Mouse (Mus musculus) lung, postnatal 14 days (tissue): ENCODE measurements around the gene Unk.
A peak's percentile ranks its signal among the peaks of the same experiment; 100 is the strongest.
"Not testable (repeated sequence)": the region's sequence is repeated elsewhere in the genome, so short reads cannot be mapped to it uniquely, and the experiment has no call there.

Source experiments
- DNase-seq: peaks from one replicate; pipeline ENCODE4 v3.0.0; 2021

Unk gene

DNA sequence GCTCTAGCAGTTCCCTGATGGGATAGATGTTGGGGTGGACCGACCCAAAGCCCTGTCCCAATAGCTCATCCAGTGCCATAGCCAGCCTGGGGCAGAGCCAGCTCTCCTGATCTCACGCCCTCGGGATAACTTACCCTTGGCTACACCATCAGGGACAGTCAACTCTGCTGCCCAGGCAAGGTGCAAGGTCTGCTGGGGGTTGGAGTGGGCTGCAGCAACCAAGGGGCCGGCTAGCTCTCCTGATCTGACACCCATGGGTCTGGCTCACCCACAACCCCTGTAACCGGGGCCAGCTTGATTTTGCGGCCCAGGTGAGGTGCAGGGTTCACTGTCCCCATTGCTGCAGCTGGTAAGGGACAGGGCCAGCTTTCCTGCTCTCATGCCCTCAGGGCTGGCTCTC lies 61.5 kb downstream of the Unk start:
- no peak for DNase-seq

DNA sequence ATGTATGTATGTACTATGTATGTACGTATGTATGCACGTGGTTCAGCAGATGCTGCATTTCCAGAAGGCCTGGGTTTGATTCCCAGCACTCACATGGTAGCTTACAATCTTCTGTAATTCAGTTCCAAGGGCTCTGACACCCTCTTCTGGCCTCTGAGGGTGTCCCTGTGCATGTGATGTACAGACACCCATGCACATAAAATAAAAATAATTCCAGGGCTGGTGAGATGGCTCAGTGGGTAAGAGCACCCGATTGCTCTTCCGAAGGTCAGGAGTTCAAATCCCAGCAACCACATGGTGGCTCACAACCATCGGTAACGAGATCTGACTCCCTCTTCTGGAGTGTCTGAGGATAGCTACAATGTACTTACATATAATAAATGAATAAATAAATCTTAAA lies 62.8 kb downstream of the Unk start:
- not testable (repeated sequence) for DNase-seq

DNA sequence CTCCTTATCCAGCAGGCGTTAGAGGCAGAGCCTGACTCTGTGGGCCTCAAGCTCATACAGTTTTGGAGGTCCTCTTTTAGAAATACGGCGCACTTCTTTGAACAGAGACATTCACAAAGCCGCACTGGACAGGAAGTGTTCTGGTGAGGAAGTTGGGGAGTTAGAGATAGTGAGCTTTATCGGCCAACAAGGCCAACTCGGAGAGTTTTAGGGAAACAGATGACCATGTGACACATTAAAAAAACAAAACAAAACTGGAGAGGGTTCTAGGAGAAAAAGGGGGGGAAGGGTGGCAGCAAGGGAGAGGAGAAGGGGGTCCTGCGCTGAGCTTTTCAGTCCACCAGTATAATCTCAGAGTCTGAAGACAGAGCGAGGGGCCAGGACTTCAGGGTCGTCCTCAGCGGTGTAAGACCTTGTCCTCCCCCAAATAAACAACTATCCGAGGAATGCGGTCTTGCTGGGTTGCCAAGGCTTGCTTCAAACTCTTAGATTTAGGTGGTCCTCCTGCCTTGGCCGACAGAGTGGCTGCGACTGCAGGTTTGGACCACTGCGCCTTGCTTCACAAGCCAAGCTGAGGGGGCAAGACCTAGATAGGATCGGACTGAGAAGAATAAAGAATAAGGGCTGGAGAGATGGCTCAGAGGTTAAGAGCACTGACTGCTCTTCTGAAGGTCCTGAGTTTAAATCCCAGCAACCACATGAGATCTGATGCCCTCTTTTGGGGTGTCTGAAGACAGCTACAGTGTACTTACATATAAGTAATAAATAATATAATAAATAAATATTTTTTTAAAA lies 63.8 kb downstream of the Unk start:
- no peak for DNase-seq

DNA sequence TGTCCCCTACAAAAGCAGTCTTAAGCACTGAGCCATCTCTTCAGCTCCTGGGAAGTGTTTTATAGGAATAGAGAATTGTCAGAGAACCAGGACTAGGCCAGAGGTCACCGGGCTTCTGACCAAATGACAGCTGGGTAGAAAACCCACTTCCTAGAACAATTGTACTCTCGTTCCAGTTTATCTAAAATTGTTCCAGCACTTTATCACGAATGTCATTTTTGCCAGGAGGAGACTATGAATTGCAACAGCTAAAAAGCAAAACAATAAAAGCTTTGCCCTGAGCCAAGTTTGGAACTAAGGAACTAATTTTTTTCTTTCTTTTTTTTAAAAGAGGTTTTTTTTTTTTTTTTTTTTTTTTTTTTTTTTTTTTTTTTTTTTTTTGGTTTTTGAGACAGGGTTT lies 65.5 kb downstream of the Unk start:
- peak; percentile 71 for DNase-seq

DNA sequence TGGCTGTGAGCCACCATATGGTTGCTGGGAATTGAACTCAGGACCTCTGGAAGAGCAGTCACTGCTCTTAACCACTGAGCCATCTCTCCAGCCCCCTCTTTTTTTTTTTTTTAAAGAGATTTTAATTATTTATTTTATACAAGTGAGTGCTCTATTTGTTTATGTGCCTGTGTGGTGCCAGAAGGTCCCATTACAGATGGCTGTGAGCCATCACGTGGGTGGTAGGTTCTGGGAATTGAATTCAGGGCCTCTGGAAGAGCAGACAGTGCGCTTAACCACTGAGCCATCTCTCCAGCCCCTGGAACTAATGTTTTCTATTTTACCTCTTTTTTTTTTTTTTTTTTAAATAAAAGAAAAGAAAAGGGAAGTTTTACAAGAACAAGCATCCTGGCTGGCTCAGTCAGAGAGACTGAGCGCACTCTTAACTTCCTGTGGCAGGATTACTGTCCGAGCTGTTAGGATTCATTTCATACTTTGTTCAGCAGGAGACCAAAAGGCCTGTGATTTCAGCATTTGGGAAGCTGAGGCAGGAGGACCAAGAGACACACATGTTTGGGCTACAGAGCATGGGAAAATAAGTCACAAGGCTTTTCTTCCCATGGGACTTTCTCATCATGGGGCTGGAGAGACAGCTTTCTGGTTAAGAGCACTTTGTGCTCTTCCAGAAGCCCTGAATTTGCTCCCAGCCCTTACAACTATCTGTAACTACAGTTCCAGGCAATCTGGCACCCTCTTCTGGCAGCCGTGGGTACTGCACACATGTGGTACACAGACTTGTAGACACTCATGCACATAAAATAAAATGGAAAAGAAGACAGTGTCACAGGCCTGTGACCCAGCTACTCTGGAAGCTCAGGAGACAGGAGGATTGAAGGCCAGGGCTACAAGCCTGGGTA lies 66.3 kb downstream of the Unk start:
- DNase-seq, result no peak

DNA sequence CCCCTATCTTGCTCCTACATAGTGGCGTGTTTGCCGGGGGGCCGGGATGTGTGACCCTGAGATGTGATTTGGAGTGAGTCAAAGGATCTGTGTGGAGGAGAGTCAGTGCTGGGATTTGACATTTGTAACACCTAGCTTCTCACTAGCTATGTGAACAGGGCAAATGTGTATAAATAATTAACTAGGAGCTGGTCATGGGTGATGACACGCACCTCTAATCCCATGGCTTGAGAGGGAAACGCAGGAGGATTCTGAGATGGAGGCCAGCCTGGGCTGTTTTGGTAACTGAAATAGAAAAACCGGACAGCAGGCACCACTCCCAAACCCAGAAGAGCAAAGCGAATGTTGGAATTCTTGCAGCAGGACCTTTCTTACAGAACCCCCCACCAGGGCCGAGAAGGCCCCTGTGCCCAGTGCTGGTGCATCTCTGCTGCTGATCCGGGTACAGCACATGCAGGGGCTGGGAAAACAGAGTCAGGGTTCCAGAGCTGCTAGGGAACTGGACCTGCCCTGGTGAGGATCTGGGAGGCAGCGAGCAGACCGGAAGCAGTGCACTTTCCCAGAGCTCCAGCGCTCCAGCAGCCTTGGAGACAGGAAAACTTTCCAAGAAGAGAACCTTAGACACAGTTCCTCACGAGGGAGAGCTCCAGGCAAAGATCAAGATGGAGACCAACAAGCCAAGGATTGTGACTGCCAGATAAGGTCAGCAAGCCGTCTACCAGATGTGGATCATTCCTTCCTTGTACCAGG lies 68.8 kb downstream of the Unk start:
- DNase-seq, result no peak

DNA sequence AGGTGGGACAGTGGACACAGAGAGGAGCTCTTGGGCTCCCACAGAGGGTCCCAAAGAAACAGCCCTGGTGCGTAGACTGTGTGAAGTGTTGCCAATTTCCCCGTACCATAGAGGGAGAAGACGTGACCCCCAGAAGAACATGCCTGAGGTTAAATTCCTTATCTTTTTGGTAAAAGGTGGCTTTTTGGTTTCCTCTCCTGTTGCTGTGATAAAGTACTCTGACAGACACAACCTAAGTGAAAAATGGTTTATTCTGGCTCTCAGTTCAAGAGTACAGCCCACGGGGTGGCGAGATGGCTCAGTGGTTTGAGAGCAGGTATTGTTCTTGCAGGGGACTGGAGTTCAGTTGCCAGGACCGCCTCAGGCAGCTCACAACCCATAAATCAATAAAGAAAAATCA lies 69.3 kb downstream of the Unk start:
- no peak for DNase-seq

DNA sequence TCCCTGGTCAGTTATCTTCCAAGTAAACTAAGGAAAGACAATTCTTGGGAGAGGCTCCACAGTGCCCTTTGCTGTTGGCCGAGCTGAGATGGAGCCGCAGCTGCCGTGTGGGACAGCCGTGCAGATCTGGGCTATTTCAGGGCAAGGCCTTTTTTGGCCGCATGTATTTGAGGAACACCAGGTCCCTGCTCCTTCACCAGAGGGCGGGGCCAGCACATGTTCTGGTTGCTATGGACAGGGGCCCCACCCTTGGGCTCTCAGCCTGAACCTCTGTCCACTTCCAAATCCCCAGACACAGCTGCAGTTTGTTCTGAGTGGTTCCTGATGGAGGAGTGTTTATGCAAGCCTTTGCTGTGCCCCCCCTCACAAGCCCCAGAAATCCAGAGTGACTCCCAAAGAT lies 70.3 kb downstream of the Unk start:
- DNase-seq, result peak; percentile 68

DNA sequence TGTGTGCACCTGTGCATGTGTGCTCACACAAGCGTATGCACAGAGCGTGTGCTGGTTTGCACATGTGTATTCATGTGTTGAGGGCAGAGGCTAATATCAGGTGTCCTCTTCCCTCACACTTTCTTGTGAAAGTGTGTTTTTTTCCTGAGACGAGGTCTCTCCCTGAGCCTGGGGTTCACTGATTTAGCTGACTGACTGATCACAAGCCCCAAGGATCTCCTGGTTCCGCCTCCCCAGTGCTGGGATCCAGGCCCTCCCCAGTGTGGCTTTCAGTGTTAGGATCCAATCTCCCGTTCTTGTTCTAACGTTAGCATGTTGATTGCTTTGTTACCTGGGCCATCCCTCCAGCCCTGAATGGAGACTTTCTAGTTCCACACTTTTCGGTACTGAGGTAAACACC lies 70.7 kb downstream of the Unk start:
- DNase-seq, result no peak

DNA sequence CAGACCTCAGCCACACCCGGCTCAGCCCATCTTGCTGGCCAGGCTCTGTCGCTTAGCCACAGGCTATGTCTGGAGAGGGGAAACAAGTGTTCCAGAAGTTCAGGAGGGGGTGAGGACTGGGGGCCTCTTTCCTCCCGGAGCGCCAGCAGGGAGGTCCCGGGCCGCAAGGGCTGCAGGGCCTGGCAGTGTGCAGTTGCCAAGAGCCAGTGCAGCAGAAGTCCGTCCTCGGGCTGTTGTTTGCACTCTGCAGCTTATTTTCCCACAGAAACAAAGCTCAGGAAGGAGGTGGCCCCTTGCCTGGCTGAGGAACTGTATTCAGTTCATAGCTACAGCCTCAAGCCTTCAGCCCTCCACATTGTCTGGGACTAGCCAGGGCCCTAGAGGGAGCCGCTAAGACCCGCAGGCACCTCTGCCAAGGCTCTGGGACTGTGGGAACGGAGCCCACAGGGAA lies 71.8 kb downstream of the Unk start:
- DNase-seq, result peak; percentile 59

DNA sequence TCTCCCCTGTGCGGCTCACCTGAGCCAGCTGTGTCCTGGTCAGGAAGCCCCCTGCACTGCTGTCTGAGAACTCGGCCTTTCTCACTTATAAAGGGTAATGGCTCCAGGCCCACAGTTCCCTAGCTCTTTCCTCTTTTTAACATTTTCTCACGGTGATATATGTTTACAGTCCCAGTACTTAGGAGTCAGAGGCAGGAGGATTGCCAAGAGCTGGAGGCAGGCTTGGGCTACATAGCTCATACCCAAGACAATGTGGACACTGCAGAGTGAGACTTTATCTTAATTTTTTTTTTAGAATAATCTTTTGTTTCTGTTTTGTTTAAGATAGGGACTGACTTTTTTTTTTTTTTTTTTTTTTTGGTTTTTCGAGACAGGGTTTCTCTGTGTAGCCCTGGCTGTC lies 72.3 kb downstream of the Unk start:
- DNase-seq, result no peak

DNA sequence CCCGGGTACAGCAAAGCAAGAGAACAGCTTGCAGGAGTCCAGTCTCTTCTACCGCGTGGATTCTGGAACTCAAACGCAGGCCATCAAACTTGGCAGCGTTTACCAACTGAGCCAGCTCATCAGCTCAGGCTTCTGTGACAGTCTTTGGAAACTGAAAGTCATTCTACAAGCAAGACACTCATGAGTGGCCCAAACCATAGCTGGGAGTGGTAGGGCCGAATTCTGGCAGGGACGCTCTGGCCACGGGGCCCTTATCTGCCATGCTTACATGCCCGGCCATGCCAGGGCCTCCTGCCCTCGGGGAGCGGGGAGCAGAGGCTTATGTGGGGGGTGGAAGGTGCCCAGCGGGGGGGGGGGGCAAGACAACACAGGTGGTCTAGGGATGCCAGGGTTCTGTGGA lies 73.5 kb downstream of the Unk start:
- no peak for DNase-seq

DNA sequence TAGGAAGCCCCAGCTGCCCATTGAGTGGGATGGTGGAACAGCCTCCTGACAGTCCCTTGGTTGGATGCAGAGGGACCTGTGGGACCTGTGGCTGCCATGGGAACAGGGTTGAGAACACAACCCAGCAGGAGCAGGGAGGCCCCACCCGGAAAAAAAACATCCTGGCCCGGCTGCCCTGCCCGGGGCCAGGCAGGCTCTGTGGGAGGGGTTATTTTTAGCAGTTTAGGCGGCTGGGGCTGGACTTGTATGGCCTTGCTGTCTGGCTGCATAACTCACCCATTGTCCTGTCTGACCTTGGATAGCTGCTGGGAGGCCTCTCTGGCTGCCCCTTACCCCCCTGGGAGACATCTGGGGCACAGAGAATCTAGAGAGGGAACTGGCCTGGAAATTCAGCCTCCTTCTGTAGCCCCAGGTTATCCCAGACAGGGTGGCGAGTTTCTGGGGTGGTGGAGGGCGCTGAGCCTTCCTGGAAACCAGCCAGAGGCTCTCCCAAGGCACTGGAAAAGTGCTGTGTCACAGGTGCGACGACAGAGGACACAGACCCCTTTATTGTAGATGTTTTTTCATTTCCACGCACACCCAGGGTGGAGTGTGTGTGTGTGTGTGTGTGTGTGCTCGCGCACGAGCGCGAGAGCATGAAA lies 74.0 kb downstream of the Unk start:
- peak; percentile 60 for DNase-seq

DNA sequence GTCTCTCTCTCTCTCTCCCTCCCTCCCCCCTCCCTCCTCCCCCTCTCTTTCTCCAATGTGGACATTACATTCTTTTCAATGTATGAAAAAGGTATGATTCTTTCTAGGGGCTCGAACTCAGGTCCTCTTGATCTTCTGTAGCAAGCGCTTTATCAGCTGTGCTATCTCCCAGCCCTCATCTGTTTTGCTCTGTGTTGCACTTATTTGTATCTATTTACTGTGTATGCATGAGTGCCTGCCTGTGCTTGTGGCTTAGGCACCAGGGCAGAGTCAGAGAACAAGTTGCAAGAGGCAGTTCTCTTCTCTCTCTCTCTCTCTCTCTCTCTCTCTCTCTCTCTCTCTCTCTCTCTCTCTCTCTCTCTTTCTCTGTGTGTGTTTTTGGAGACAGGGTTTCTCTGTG lies 74.9 kb downstream of the Unk start:
- DNase-seq, result no peak

DNA sequence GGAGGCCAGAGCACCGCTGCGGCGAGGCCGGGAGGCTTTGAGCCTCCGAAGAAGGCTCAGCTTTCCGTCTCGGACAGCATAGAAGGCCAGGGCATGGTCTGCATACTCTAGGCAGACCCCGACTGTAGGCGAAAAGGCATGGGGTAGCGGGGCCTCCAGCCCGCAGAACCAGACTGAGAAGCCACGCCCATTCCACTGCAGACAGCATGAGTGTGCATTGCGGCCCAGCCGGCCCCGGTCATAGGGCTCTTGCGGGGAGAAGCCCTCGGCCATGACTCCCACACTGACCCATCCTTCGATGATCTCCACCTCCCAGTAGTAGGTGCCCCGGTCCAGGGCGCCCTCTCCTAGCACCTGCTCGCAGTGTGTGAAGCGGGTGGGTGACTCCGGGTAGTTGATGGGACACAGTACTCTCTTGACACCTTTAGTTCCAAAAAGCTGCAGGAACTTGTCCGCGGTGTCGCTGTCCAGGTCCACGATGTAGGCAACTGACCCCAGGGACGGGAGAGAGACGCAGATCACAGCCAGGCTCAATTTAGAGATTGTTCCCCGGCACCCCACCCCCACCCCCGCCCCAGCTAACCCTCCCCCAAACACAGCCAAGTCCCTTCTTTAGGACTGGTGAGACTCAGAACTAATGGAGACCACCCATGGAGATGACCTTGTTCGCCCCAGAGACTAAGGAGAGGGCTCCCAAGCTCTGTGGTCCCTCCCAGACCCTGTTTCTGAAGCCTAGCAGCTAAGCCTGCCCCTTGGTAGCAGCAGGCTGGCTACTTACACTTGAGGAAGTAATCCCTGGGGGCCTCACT lies 76.2 kb downstream of the Unk start:
- no peak for DNase-seq

DNA sequence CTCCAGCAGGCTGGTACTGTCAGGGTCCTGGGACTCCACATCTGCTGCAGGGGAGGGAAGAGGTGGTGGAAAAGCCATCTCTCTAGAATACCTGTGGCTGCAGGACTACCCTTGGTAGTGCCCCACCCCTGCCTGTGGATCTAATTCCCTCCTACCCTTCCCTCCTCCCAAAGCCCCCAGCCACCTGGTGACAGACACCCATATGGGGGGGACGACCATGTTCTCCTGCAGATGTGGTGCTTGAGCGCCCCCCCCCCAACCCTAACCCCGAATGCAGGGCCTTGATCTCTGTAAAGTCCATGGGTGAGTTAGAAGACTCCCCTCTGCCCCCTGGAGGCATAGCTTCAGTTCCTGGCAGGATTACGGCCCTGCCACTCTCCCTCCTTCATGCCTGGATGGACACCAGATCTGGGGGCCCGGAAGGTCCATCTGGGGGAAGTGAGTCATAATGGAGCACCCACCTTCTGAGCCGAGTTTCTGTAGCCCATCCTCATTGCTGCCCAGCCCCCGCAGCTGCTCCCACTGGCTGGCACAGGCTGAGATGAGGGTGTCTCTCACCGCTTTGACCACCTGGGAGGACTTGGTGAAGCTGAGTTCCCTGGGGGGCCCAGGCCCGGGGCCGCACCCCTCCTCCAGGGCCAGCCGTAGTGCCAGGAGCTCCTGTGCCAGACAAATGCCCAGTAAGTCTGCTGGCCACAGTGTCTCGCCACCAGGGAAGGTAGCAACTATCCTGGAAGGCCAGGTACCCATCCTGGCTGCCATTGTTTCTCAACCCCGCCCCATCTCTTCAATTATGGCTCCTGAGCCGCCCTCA lies 77.0 kb downstream of the Unk start:
- no peak for DNase-seq

DNA sequence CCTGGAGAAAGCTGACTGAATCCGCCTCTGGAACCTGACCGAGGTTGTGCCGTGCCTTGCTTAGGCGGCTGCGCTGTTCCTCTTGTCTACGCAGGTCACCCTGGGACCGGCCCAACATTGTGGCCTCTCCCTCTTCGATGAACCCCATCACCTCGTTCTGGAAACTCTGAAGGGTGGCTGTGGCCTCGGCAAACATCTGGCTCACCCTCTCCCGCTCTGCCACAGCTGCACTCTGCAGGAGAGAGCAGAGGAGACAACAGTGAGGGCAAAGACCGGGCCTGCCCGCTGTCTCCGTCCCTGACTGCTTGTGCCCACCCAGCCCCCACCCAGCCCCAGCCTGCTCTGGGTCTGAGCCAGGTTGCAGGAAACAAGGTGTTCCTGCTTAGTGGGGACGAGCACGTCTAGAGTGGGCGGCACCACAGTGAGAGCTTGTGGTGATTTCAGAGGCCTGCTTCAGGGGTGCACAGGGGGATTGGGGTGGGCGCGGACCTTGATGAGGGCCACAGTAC lies 77.7 kb downstream of the Unk start:
- no peak for DNase-seq

DNA sequence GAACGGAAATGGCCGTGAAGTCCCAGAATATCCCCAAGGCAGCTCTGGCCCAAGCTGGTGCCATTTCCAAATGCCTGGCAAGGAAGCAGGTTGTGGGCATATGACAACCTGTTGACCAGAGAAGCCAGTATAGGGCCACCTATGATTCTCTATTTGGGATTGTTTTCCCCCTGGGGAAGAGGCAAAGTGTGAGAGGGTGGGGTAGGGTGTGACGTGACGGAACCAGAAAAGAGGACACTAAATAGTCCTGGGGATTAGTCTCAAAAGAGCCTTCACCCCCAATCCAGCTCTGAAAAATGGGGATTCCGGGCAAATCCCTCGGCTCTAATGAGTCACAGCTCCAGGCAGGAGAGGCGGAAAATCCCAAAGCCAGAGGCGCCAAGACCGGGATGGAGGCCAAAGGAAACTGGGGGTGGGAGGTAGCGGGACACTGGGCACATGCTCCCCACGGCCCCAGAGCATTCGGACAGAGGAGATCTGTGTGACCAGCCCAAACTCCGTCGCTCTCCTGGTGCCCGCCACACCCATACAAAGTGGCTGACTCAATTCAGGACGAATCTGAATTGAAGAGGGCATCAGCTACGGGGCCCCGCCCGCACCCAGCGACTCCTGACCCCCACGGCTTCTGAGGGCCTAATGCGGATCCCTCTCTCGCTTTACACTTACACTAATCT lies 78.5 kb downstream of the Unk start:
- DNase-seq, result peak; percentile 72

DNA sequence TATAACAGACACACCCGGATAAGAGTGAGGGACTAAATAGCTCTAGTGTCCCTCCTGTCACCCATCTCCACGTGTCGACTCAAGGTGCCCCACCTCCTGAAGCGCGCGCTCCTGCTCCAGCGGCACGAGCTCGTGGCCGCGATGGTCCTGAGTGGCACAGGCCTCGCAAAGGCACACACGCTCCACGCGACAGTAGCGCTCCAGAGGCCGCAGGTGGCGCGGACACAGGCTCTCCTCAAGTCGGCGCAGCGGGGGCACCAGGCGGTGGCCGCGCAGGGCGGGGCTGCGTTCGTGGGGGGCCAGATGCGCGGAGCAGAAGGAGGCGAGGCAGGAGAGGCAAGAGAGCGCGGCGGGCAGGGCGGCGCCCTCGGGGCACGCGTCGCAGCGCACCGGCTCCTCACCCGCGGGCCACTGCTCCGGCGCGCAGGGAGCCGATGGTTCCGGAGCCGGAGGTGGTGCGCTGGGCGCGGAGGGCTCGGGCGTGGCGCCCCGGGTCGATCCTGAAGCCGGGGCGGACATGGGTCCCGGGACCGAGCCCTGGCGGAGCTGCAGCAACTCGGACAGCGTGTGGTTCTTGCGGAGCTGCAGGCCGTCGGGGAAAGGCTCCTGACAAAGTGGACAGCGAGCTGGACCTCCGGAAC lies 79.4 kb downstream of the Unk start:
- no peak for DNase-seq

DNA sequence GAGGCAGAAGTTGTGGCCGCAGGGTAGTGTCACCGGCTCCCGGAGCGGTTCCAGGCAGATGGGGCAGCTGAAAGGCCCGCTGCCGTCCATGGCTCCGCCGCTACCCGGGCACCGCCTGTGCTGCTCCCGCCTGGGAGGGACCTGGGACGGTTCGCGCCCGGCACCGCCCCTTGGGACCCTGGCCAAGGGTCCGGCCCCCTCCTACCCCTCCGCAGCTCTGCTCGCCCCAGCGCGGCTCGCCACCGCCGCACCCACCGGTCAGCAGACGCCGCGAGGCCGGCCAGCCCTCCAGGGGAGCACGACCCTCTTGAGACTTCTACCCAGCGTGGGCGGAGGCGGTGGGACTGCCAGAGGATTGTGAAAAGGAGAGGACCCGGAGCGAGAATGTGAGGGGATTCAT lies 80.0 kb downstream of the Unk start:
- DNase-seq, result peak; percentile 83
